Mouse (Mus musculus) liver, postnatal 0 days (tissue): ENCODE measurements around the gene Abr. TPM values are rescaled to one million over a fixed set of nuclear protein-coding genes. Genes with fewer than 3 reads are reported as not detected.

ENCODE experiments used
- ATAC-seq: fragments of 200-750 bp; cut with Nextera tagmentation; 2 replicates; pipeline ENCODE4 v1.8.0; 2017; ENCODE audit warnings: mild to moderate bottlenecking, moderate library complexity
- DNase-seq: peaks from one replicate; pipeline ENCODE4 v3.0.0-alpha.2; 2016
- H3K27ac ChIP-seq: fragments of 300-500 bp; sonication (generic); 2 replicates; pipeline ENCODE4 v1.5.1; 2014; ENCODE audit warnings: antibody characterized with exemption, moderate library complexity, mild to moderate bottlenecking, low read depth
- H3K27me3 ChIP-seq: fragments of 300-500 bp; sonication (generic); 2 replicates; pipeline ENCODE4 v1.6.1; 2014; ENCODE audit warnings: low read length, control low read depth, mixed read lengths; ENCODE audit not compliant: insufficient read depth
- H3K36me3 ChIP-seq: fragments of 300-500 bp; sonication (generic); replicated peaks from 2 replicates; pipeline ENCODE4 v1.6.1; 2014; ENCODE audit warnings: mild to moderate bottlenecking, control low read depth, low read length, moderate library complexity, mixed read lengths; ENCODE audit not compliant: insufficient read depth
- H3K4me1 ChIP-seq: fragments of 300-500 bp; sonication (generic); 2 replicates; pipeline ENCODE4 v1.6.1; 2014; ENCODE audit warnings: antibody characterized with exemption, mild to moderate bottlenecking, control low read depth; ENCODE audit not compliant: insufficient read depth
- H3K4me2 ChIP-seq: fragments of 300-500 bp; sonication (generic); 2 replicates; pipeline ENCODE4 v1.6.1; 2014; ENCODE audit warnings: low read depth, mild to moderate bottlenecking, low read length, moderate library complexity, mixed read lengths
- H3K4me3 ChIP-seq: fragments of 300-500 bp; sonication (generic); 2 replicates; pipeline ENCODE4 v1.5.1; 2014; ENCODE audit warnings: low read depth, low read length
- H3K9ac ChIP-seq: fragments of 300-500 bp; sonication (generic); replicated peaks from 2 replicates; pipeline ENCODE4 v1.6.1; 2014; ENCODE audit warnings: mild to moderate bottlenecking, moderate library complexity
- H3K9me3 ChIP-seq: fragments of 300-500 bp; sonication (generic); 2 replicates; pipeline ENCODE4 v1.6.1; 2016; ENCODE audit warnings: mild to moderate bottlenecking, control low read depth, low read length, mixed read lengths
- CTCF ChIP-seq: sonication (generic); IDR thresholded peaks from 2 replicates; pipeline ENCODE4 v1.5.1; 2016; ENCODE audit warnings: antibody characterized with exemption, low read depth
- EP300 ChIP-seq: IDR thresholded peaks from 2 replicates; pipeline ENCODE4 v1.6.1; 2016; ENCODE audit warnings: antibody characterized with exemption, low read depth, mild to moderate bottlenecking
- WGBS: fragments of 180-500 bp; shearing (Covaris S2); extraction: QIAGEN DNeasy Blood & Tissue Kit; methylation state at CpG from one replicate; pipeline ENCODE4 v1.1.7; 2014; ENCODE audit not compliant: insufficient replicate concordance; 5-methylcytosine and 5-hydroxymethylcytosine counted together
- polyA plus RNA-seq: library from polyadenylated mRNA; unstranded; fragments of >200 nt; fragmentation: Nextera tagmentation; extraction: Ambion mirVana; gene quantifications from 2 replicates; pipeline ENCODE4 v1.2.1, GENCODE M21; 2015

Gene Abr
- polyA plus RNA-seq, 1 experiment from 2014 or later: 3.6 TPM

DNA sequence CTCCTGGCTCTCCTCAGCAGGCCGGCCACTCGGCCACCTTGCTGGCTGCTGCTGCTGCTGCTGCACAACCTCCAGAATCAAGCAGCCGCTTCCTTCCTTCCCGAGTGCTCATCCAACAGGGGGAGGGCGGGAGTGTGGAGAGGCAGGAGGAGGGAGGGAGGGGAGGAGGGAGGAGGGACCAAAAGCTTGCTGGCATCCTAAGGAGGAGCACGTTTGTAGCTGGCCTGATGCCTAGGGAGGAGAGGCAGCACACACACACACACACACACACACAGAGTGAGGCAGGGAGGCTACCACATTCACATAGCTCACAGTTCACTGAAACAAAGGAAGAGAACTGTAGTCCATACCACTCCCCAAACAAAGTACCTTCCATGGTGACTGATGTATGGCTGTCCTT lies 153.8 kb downstream of the Abr start:
- WGBS: 57% methylated on average over 5 of the region's 6 CpGs
- Histone ChIP-seq H3K4me3 (no peak overlapping the region), H3K27me3 (no peaks in the 10 kb centered on the region), H3K4me2 (no peak overlapping the region), H3K36me3 (peaks cover 2% of the 10 kb centered on the region), H3K27ac (no peak overlapping the region), H3K4me1 (peaks cover 4% of the 10 kb centered on the region; the same call in 1 of the 2 replicates), H3K9me3 (no peaks in the 10 kb centered on the region), H3K9ac (no peak overlapping the region)
- DNase-seq (no peak), ATAC-seq (no peak)
- no peak for TF ChIP-seq CTCF
- TF ChIP-seq EP300: no peak

DNA sequence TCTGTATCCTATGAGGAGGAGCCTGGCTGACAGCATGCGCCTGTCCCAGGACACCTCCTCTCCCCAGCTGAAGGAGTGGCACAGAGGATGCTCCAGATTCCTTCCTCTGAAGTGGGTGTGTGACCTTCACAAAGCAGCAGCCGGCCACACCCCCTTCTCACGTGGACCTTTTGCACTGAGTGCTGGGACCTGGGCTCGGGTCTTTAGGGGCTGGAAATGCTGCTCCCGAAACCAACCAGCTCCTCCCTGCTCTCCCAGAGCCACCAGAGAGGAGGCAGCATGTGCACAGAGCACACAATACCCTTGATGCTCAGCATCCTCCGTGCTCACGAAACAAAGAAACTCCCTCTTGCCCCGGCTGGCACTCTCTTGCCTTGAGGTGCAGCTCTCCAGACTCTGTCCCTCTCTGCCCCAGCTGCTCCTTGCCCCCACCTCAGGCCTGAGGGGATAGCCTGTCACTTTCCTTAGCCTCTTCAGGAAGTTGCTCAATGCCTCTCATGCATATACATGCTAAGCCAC lies 154.6 kb downstream of the Abr start:
- Histone ChIP-seq H3K9ac (no peak overlapping the region), H3K9me3 (no peaks in the 10 kb centered on the region), H3K27me3 (no peaks in the 10 kb centered on the region), H3K4me2 (no peak overlapping the region), H3K27ac (no peak overlapping the region), H3K36me3 (peaks cover 2% of the 10 kb centered on the region; the same call in 1 of the 2 replicates), H3K4me1 (peaks cover 4% of the 10 kb centered on the region; the same call in 1 of the 2 replicates), H3K4me3 (no peak overlapping the region)
- WGBS: 62% methylated on average over 8 of the region's 8 CpGs
- no peak for ATAC-seq
- DNase-seq: no peak
- TF ChIP-seq CTCF: no peak
- no peak for TF ChIP-seq EP300

DNA sequence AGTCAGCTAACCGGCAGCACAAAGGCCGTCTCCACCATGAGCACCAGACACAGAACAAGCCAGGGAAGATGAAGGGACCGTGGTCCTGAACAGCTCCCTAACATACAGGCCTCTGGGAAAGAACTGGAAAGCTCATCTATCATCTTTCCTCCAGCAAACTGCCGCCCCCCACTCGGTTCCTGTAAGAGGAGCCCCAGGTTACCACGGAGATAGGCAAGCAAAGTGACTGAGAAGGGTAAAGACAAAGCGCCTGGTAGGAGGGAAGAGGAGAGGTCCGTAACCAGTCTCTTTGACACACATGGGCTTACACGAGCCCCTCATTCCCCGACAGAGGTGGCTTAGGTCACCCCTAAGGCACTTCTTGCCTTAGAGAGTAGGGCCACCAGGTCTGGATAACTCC lies 155.0 kb downstream of the Abr start:
- whole genome bisulfite sequencing: 63% methylated on average over 10 of the region's 10 CpGs
- Histone ChIP-seq H3K9ac (no peak overlapping the region), H3K27ac (no peak overlapping the region), H3K4me3 (no peak overlapping the region), H3K36me3 (peaks cover 2% of the 10 kb centered on the region; the same call in 1 of the 2 replicates), H3K4me2 (no peak overlapping the region), H3K27me3 (no peaks in the 10 kb centered on the region), H3K4me1 (peaks cover 4% of the 10 kb centered on the region; the same call in 1 of the 2 replicates), H3K9me3 (no peaks in the 10 kb centered on the region)
- no peak for ATAC-seq
- DNase-seq: no peak
- TF ChIP-seq EP300: no peak
- TF ChIP-seq CTCF: no peak

DNA sequence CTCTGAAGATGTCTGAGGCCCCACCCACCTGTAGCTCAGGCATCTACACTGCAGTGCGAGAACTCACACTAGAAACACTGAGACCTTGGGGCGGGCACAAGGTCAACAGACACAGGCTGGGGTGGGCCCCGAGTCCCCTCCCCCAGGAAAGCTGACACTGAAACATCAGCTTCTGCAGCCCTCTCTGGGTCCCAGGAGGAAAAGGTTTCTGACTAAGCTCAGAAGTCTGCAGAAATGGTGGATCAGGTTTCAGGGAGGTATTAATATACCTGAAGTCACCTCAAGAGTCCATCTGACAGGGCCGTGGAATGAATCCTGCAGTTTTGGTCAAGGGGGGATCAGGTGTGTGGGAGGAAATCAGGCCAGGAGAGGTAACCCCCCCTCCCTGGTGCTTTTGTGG lies 156.2 kb downstream of the Abr start:
- TF ChIP-seq EP300: no peak
- no peak for TF ChIP-seq CTCF
- Histone ChIP-seq H3K27ac (no peak overlapping the region), H3K4me3 (no peak overlapping the region), H3K9me3 (no peaks in the 10 kb centered on the region), H3K27me3 (no peaks in the 10 kb centered on the region), H3K4me1 (peaks cover 4% of the 10 kb centered on the region; the same call in 1 of the 2 replicates), H3K4me2 (no peak overlapping the region), H3K9ac (no peak overlapping the region), H3K36me3 (peaks cover 5% of the 10 kb centered on the region; the same call in 1 of the 2 replicates)
- DNase-seq (no peak), ATAC-seq (no peak)
- WGBS: 76% methylated on average over 4 of the region's 4 CpGs

DNA sequence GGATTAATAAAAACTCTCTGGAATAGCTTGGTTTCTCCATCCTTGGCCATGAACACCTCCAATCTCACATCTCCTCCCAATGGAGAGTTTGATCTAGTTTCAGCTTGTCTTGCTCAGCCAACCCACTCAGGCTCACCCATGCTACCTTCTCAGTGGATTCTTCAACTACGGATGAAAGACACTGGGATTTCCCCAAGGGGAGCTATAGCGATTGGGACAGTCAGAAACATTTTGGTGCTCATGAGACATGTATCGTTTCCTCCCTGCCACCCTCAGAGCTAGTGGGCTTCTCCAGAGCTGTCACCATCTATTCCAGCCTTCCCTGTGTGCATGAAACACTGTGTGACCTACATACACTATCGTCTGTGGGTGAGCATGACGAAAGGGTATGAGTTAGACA lies 160.4 kb downstream of the Abr start:
- Histone ChIP-seq H3K36me3 (peaks cover 5% of the 10 kb centered on the region; the same call in 1 of the 2 replicates), H3K4me1 (peaks cover 8% of the 10 kb centered on the region; the same call in 1 of the 2 replicates), H3K4me3 (no peak overlapping the region), H3K4me2 (no peak overlapping the region), H3K27me3 (no peaks in the 10 kb centered on the region), H3K9ac (no peak overlapping the region), H3K9me3 (no peaks in the 10 kb centered on the region), H3K27ac (no peak overlapping the region)
- DNase-seq: no peak
- TF ChIP-seq EP300 (no peak), CTCF (no peak)
- ATAC-seq: no peak
- 80% methylated on average over 5 of the region's 5 CpGs for WGBS

DNA sequence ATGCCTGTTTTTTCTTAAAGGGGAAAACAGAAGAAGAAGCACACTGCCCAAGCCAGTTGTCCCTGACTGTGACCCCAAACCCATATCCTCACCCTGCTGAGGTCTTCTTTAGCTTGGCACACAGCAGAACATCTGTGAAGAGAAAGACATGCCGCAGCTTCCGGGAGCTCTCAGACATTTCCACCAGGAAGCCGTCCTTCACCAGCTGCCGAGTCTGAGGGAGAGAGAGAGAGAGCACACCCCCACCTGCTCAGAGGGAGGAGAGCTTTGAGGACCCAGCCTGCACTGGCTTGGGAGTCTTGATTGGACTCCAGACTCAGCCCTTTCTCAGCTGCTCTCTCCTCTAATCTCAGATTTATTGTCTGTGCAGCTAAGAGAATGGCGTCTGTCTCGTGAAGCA lies 160.9 kb downstream of the Abr start:
- Histone ChIP-seq H3K9ac (no peak overlapping the region), H3K9me3 (no peaks in the 10 kb centered on the region), H3K27me3 (no peaks in the 10 kb centered on the region), H3K36me3 (peaks cover 5% of the 10 kb centered on the region; the same call in 1 of the 2 replicates), H3K4me3 (no peak overlapping the region), H3K4me2 (no peak overlapping the region), H3K4me1 (peaks cover 8% of the 10 kb centered on the region; the same call in 1 of the 2 replicates), H3K27ac (no peak overlapping the region)
- TF ChIP-seq CTCF: no peak
- TF ChIP-seq EP300: no peak
- 48% methylated on average over 6 of the region's 6 CpGs for WGBS
- ATAC-seq (no peak), DNase-seq (no peak)
